Mouse (Mus musculus): ENCODE results near the gene Tfpi2. TPM values are rescaled to one million over a fixed set of nuclear protein-coding genes. Genes with fewer than 3 reads are reported as not detected.

Tfpi2 gene
- 0.28 and 0.41 TPM in 2 replicates for polyA plus RNA-seq (2014; fragmentation: Nextera tagmentation; extraction: Ambion mirVana)

- WGBS, result 83% methylated on average over 3 of the region's 3 CpGs
- DNase-seq, result no peak
- no peak within 1 kb of the TSS for H3K27ac ChIP-seq (replicated peaks; ENCODE audit: low read depth, low read length)
- H3K4me3 ChIP-seq (replicated peaks; ENCODE audit: low read depth, low read length), result no peak within 1 kb of the TSS
- H3K27me3 ChIP-seq (ENCODE audit: control insufficient read depth, insufficient read depth, low read length), result no peaks in the 10 kb centered on the region
- H3K4me2 ChIP-seq (ENCODE audit: low read length), result no peak within 1 kb of the TSS
- no peak within 1 kb of the TSS for H3K9ac ChIP-seq (replicated peaks; ENCODE audit: low read length)
- H3K4me1 ChIP-seq (ENCODE audit: control insufficient read depth, insufficient read depth, low read length), result no peaks in the 10 kb centered on the region
- ATAC-seq (ENCODE audit: low FRiP score, low TSS enrichment), result no peak
- H3K9me3 ChIP-seq (ENCODE audit: control insufficient read depth, low read length), result no peaks in the 10 kb centered on the region
- no peaks in the 10 kb centered on the region for H3K36me3 ChIP-seq (ENCODE audit: control insufficient read depth, insufficient read depth, low read length)
These were observed at the start of gene Tfpi2 for GRCm38 (mm10) chr6:3988750-3989149. TSS of gene Tfpi2 (minus strand) at chr6:3988919.

- WGBS, result 85% methylated on average over 3 of the region's 3 CpGs
- Histone ChIP-seq H3K4me2 (ENCODE audit: low read length) (no peak overlapping the region), H3K4me3 (replicated peaks; ENCODE audit: low read depth, low read length) (no peak overlapping the region), H3K9me3 (ENCODE audit: control insufficient read depth, low read length) (no peaks in the 10 kb centered on the region), H3K9ac (replicated peaks; ENCODE audit: low read length) (no peak overlapping the region), H3K27ac (replicated peaks; ENCODE audit: low read depth, low read length) (no peak overlapping the region), H3K36me3 (ENCODE audit: control insufficient read depth, insufficient read depth, low read length) (no peaks in the 10 kb centered on the region), H3K27me3 (ENCODE audit: control insufficient read depth, insufficient read depth, low read length) (no peaks in the 10 kb centered on the region), H3K4me1 (ENCODE audit: control insufficient read depth, insufficient read depth, low read length) (no peaks in the 10 kb centered on the region)
- DNase-seq (no peak), ATAC-seq (ENCODE audit: low FRiP score, low TSS enrichment) (no peak)
These were observed 42.2 kb upstream of the Tfpi2 start for GRCm38 (mm10) chr6:4030956-4031355.

DNA sequence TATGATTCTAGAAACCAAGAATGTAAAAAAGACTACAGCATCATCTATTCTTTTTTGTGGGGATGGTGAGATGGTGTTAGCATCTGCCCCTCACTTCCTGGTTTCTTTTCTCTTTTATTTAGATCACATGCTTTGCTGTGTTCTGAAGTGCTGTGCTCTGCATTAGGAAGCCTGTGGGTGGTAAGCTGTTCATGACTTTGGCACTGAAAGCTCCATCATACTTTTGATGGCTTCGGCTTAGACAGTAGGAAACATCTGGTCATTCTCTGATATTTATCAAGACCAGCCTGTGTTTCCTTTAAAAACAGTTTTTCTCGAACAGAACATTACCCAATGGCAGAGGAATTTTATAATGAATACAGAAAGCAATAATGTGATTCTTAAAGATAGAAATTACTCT is 37.6 kb upstream of the Tfpi2 start:
- Histone ChIP-seq H3K4me2 (ENCODE audit: low read length) (no peak overlapping the region), H3K9ac (replicated peaks; ENCODE audit: low read length) (no peak overlapping the region), H3K27ac (replicated peaks; ENCODE audit: low read depth, low read length) (no peak overlapping the region), H3K36me3 (ENCODE audit: control insufficient read depth, insufficient read depth, low read length) (no peaks in the 10 kb centered on the region), H3K27me3 (ENCODE audit: control insufficient read depth, insufficient read depth, low read length) (no peaks in the 10 kb centered on the region), H3K9me3 (ENCODE audit: control insufficient read depth, low read length) (no peaks in the 10 kb centered on the region), H3K4me3 (replicated peaks; ENCODE audit: low read depth, low read length) (no peak overlapping the region), H3K4me1 (ENCODE audit: control insufficient read depth, insufficient read depth, low read length) (no peaks in the 10 kb centered on the region)
- no peak for DNase-seq
- ATAC-seq (ENCODE audit: low FRiP score, low TSS enrichment), result no peak
- 77% methylated on average over 2 of the region's 2 CpGs for WGBS

GRCm38 (mm10) chr6:4022645-4023044 is 33.9 kb upstream of the Tfpi2 start:
- DNase-seq (no peak), ATAC-seq (ENCODE audit: low FRiP score, low TSS enrichment) (no peak)
- Histone ChIP-seq H3K27ac (replicated peaks; ENCODE audit: low read depth, low read length) (no peak overlapping the region), H3K9me3 (ENCODE audit: control insufficient read depth, low read length) (no peaks in the 10 kb centered on the region), H3K4me1 (ENCODE audit: control insufficient read depth, insufficient read depth, low read length) (no peaks in the 10 kb centered on the region), H3K9ac (replicated peaks; ENCODE audit: low read length) (no peak overlapping the region), H3K4me2 (ENCODE audit: low read length) (no peak overlapping the region), H3K4me3 (replicated peaks; ENCODE audit: low read depth, low read length) (no peak overlapping the region), H3K36me3 (ENCODE audit: control insufficient read depth, insufficient read depth, low read length) (no peaks in the 10 kb centered on the region), H3K27me3 (ENCODE audit: control insufficient read depth, insufficient read depth, low read length) (no peaks in the 10 kb centered on the region)
- 69% methylated on average over 1 of the region's 1 CpGs for WGBS

GRCm38 (mm10) chr6:4009548-4009947 is 20.8 kb upstream of the Tfpi2 start:
- no peak for DNase-seq
- H3K4me3 ChIP-seq (replicated peaks; ENCODE audit: low read depth, low read length), result no peak overlapping the region
- no peak for ATAC-seq (ENCODE audit: low FRiP score, low TSS enrichment)
- no peaks in the 10 kb centered on the region for H3K36me3 ChIP-seq (ENCODE audit: control insufficient read depth, insufficient read depth, low read length)
- no peak overlapping the region for H3K27ac ChIP-seq (replicated peaks; ENCODE audit: low read depth, low read length)
- no peaks in the 10 kb centered on the region for H3K27me3 ChIP-seq (ENCODE audit: control insufficient read depth, insufficient read depth, low read length)
- H3K4me1 ChIP-seq (ENCODE audit: control insufficient read depth, insufficient read depth, low read length), result no peaks in the 10 kb centered on the region
- H3K9ac ChIP-seq (replicated peaks; ENCODE audit: low read length), result no peak overlapping the region
- no peak overlapping the region for H3K4me2 ChIP-seq (ENCODE audit: low read length)
- H3K9me3 ChIP-seq (ENCODE audit: control insufficient read depth, low read length), result no peaks in the 10 kb centered on the region

- no peak overlapping the region for H3K27ac ChIP-seq (replicated peaks; ENCODE audit: low read depth, low read length)
- H3K4me1 ChIP-seq (ENCODE audit: control insufficient read depth, insufficient read depth, low read length), result 0 out of 2 replicates have a peak, but pooled peaks cover 4% of the 10 kb centered on the region
- H3K4me3 ChIP-seq (replicated peaks; ENCODE audit: low read depth, low read length), result no peak overlapping the region
- 80% methylated on average over 2 of the region's 2 CpGs for WGBS
- ATAC-seq (ENCODE audit: low FRiP score, low TSS enrichment) (no peak), DNase-seq (no peak)
- H3K36me3 ChIP-seq (ENCODE audit: control insufficient read depth, insufficient read depth, low read length), result no peaks in the 10 kb centered on the region
- H3K9ac ChIP-seq (replicated peaks; ENCODE audit: low read length), result no peak overlapping the region
- no peaks in the 10 kb centered on the region for H3K27me3 ChIP-seq (ENCODE audit: control insufficient read depth, insufficient read depth, low read length)
- H3K9me3 ChIP-seq (ENCODE audit: control insufficient read depth, low read length), result no peaks in the 10 kb centered on the region
- no peak overlapping the region for H3K4me2 ChIP-seq (ENCODE audit: low read length)
These were observed 19.9 kb upstream of the Tfpi2 start for GRCm38 (mm10) chr6:4008501-4009040.

- Histone ChIP-seq H3K4me1 (ENCODE audit: control insufficient read depth, insufficient read depth, low read length) (0 out of 2 replicates have a peak, but pooled peaks cover 4% of the 10 kb centered on the region), H3K4me3 (replicated peaks; ENCODE audit: low read depth, low read length) (peak overlapping the region; percentile 19; the same call in 1 of the 2 replicates), H3K9ac (replicated peaks; ENCODE audit: low read length) (no peak overlapping the region), H3K36me3 (ENCODE audit: control insufficient read depth, insufficient read depth, low read length) (no peaks in the 10 kb centered on the region), H3K9me3 (ENCODE audit: control insufficient read depth, low read length) (no peaks in the 10 kb centered on the region), H3K4me2 (ENCODE audit: low read length) (no peak overlapping the region), H3K27ac (replicated peaks; ENCODE audit: low read depth, low read length) (no peak overlapping the region), H3K27me3 (ENCODE audit: control insufficient read depth, insufficient read depth, low read length) (no peaks in the 10 kb centered on the region)
- 100% methylated on average over 2 of the region's 2 CpGs for WGBS
- ATAC-seq (ENCODE audit: low FRiP score, low TSS enrichment) (no peak), DNase-seq (no peak)
These were observed 16.1 kb upstream of the Tfpi2 start for GRCm38 (mm10) chr6:4004808-4005207.

GRCm38 (mm10) chr6:4003890-4004306 is 15.2 kb upstream of the Tfpi2 start, which contains the start of gene Gng11:
TSS of gene Gng11 (plus strand) at chr6:4003904.
- no peaks in the 10 kb centered on the region for H3K36me3 ChIP-seq (ENCODE audit: control insufficient read depth, insufficient read depth, low read length)
- no peaks in the 10 kb centered on the region for H3K27me3 ChIP-seq (ENCODE audit: control insufficient read depth, insufficient read depth, low read length)
- WGBS, result 3% methylated on average over 18 of the region's 19 CpGs
- H3K9ac ChIP-seq (replicated peaks; ENCODE audit: low read length), result peak within 1 kb of the TSS; percentile 13; the same call in 1 of the 2 replicates
- H3K4me1 ChIP-seq (ENCODE audit: control insufficient read depth, insufficient read depth, low read length), result 0 out of 2 replicates have a peak, but pooled peaks cover 4% of the 10 kb centered on the region
- no peaks in the 10 kb centered on the region for H3K9me3 ChIP-seq (ENCODE audit: control insufficient read depth, low read length)
- peak; percentile 50; the same call in 1 of the 2 replicates for ATAC-seq (ENCODE audit: low FRiP score, low TSS enrichment)
- peak; percentile 56 for DNase-seq
- peak within 1 kb of the TSS; percentile 19; the same call in 1 of the 2 replicates for H3K4me3 ChIP-seq (replicated peaks; ENCODE audit: low read depth, low read length)
- H3K27ac ChIP-seq (replicated peaks; ENCODE audit: low read depth, low read length), result 0 out of 2 replicates have a peak within 1 kb of the TSS, but pooled peaks have one; percentile 6
- H3K4me2 ChIP-seq (ENCODE audit: low read length), result peak within 1 kb of the TSS; percentile 52

- DNase-seq (no peak), ATAC-seq (ENCODE audit: low FRiP score, low TSS enrichment) (no peak)
These were observed 14.7 kb upstream of the Tfpi2 start for GRCm38 (mm10) chr6:4003445-4003844.

More at GRCm38 (mm10) chr6:4003445-4003844, 14.7 kb upstream of the Tfpi2 start:
- Histone ChIP-seq H3K9me3 (ENCODE audit: control insufficient read depth, low read length) (no peaks in the 10 kb centered on the region), H3K4me1 (ENCODE audit: control insufficient read depth, insufficient read depth, low read length) (0 out of 2 replicates have a peak, but pooled peaks cover 4% of the 10 kb centered on the region), H3K4me3 (replicated peaks; ENCODE audit: low read depth, low read length) (no peak overlapping the region), H3K9ac (replicated peaks; ENCODE audit: low read length) (no peak overlapping the region), H3K36me3 (ENCODE audit: control insufficient read depth, insufficient read depth, low read length) (no peaks in the 10 kb centered on the region), H3K27me3 (ENCODE audit: control insufficient read depth, insufficient read depth, low read length) (no peaks in the 10 kb centered on the region), H3K27ac (replicated peaks; ENCODE audit: low read depth, low read length) (no peak overlapping the region), H3K4me2 (ENCODE audit: low read length) (no peak overlapping the region)
- WGBS, result 61% methylated on average over 4 of the region's 4 CpGs
